Mouse (Mus musculus): ENCODE measurements at regions not wholly inside any gene's neighbourhood (a gene's known extent, or its start where the extent isn't known, plus 50 kb on each side); places are given as distances from the start of the nearest gene placed in this dataset.

GRCm38 (mm10) chr14:48738213-48738612 is 64.6 kb upstream of the Otx2 start:
- Histone ChIP-seq H3K36me3 (replicated peaks in 1 of 2; ENCODE audit: control insufficient read depth in 1 of 2, insufficient read depth in 1 of 2, low read length in 1 of 2) (no peaks in the 10 kb centered on the region), H3K27me3 (replicated peaks) (no peaks in the 10 kb centered on the region), H3K9me3 (replicated peaks; ENCODE audit: low read length) (no peaks in the 10 kb centered on the region), H3K4me1 (ENCODE audit: control insufficient read depth in 1 of 2, insufficient read depth in 2 of 2) (peaks cover 0 to 11% of the 10 kb centered on the region in 2 experiments; a peak in 1 of 4 replicates), H3K79me2 (replicated peaks; ENCODE audit: control insufficient read depth, extremely low read depth, insufficient read depth, poor library complexity, severe bottlenecking) (no peaks in the 10 kb centered on the region), H3K9ac (ENCODE audit: insufficient read depth, low read depth) (no peak overlapping the region), H3K4me2 (ENCODE audit: insufficient read depth, low read depth, poor library complexity, severe bottlenecking) (no peak overlapping the region), H3K27ac (ENCODE audit: insufficient read depth, low read depth) (no peak overlapping the region), H3K4me3 (replicated peaks in 1 of 3; ENCODE audit: low read depth in 2 of 3, low read length in 2 of 3, poor library complexity in 1 of 3) (no peak overlapping the region)
- dilution Hi-C loops (cut with MboI; ENCODE audit: extremely low pct_ligation_motif_present, extremely low pct_unique_long_range_greater_than_20kb, low sequenced_read_pairs): no loop called here
- TF ChIP-seq MAX (IDR thresholded peaks at IDR 0.05; ENCODE audit: low read length): no peak
- TF ChIP-seq JUN (IDR thresholded peaks at IDR 0.05; ENCODE audit: insufficient read depth, low read depth, low read length): no peak
- no peak for TF ChIP-seq TBP (conservative IDR thresholded peaks at IDR 0.05; ENCODE audit: low read depth, low read length)
- no peak for TF ChIP-seq ELF1 (IDR thresholded peaks at IDR 0.05; ENCODE audit: low read depth, low read length)
- TF ChIP-seq BHLHE40 (IDR thresholded peaks at IDR 0.05; ENCODE audit: low read depth, low read length): no peak
- no peak for DNase-seq (ENCODE audit: extremely low read depth)
- in situ Hi-C loops (cut with MboI; ENCODE audit: low pct_ligation_motif_present, low pct_unique_long_range_greater_than_20kb, low sequenced_read_pairs): no loop called here

GRCm38 (mm10) chr14:48736969-48737860 is 63.6 kb upstream of the Otx2 start:
- Histone ChIP-seq H3K4me1 (ENCODE audit: control insufficient read depth in 1 of 2, insufficient read depth in 2 of 2) (peaks cover 0 to 11% of the 10 kb centered on the region in 2 experiments; a peak in 1 of 4 replicates), H3K79me2 (replicated peaks; ENCODE audit: control insufficient read depth, extremely low read depth, insufficient read depth, poor library complexity, severe bottlenecking) (no peaks in the 10 kb centered on the region), H3K36me3 (replicated peaks in 1 of 2; ENCODE audit: control insufficient read depth in 1 of 2, insufficient read depth in 1 of 2, low read length in 1 of 2) (no peaks in the 10 kb centered on the region), H3K4me3 (replicated peaks in 1 of 3; ENCODE audit: low read depth in 2 of 3, low read length in 2 of 3, poor library complexity in 1 of 3) (no peak overlapping the region), H3K27ac (ENCODE audit: insufficient read depth, low read depth) (no peak overlapping the region), H3K4me2 (ENCODE audit: insufficient read depth, low read depth, poor library complexity, severe bottlenecking) (no peak overlapping the region), H3K9me3 (replicated peaks; ENCODE audit: low read length) (no peaks in the 10 kb centered on the region), H3K9ac (ENCODE audit: insufficient read depth, low read depth) (no peak overlapping the region), H3K27me3 (replicated peaks) (no peaks in the 10 kb centered on the region)
- in situ Hi-C loops (cut with MboI; ENCODE audit: low pct_ligation_motif_present, low pct_unique_long_range_greater_than_20kb, low sequenced_read_pairs) (no loop called here), dilution Hi-C loops (cut with MboI; ENCODE audit: extremely low pct_ligation_motif_present, extremely low pct_unique_long_range_greater_than_20kb, low sequenced_read_pairs) (no loop called here)
- DNase-seq (ENCODE audit: extremely low read depth): no peak
- TF ChIP-seq NELFE (IDR thresholded peaks at IDR 0.05; ENCODE audit: low read depth, low read length) (no peak), E2F4 (IDR thresholded peaks at IDR 0.05; ENCODE audit: insufficient replicate concordance, low read depth, low read length) (no peak), TCF12 (IDR thresholded peaks at IDR 0.05; ENCODE audit: low read depth, low read length) (no peak), MYC (IDR thresholded peaks at IDR 0.05; ENCODE audit: low read depth, low read length) (no peak), ZMIZ1 (IDR thresholded peaks at IDR 0.05; ENCODE audit: low read depth, low read length) (no peak), USF1 (IDR thresholded peaks at IDR 0.05; ENCODE audit: low read depth, low read length) (no peak), EP300 (IDR thresholded peaks at IDR 0.05; ENCODE audit: low read length) (no peak), POLR2AphosphoS2 (IDR thresholded peaks at IDR 0.05; ENCODE audit: low read depth, low read length) (no peak), NRF1 (IDR thresholded peaks at IDR 0.05; ENCODE audit: low read depth, low read length) (no peak)
